Mouse (Mus musculus): Measurements from ENCODE around the gene Zfp13. TPM values are rescaled to one million over a fixed set of nuclear protein-coding genes. Genes with fewer than 3 reads are reported as not detected.
A peak's percentile ranks its signal among the peaks of the same experiment; 100 is the strongest.

The Zfp13 gene
- polyA plus RNA-seq, 1 experiment from 2014 or later = 8.9 TPM

- 1% methylated on average over 22 of the region's 22 CpGs for WGBS
- Histone ChIP-seq H3K9ac (ENCODE audit: low read length) (peak overlapping the region; percentile 82), H3K4me3 (ENCODE audit: control insufficient read depth in 1 of 2, insufficient read depth in 1 of 2, low read depth in 1 of 2, low read length in 2 of 2) (peak overlapping the region; percentile 72 to 82), H3K27me3 (ENCODE audit: control insufficient read depth, insufficient read depth, low read length) (no peaks in the 10 kb centered on the region), H3K27ac (replicated peaks in 1 of 2; ENCODE audit: control insufficient read depth in 1 of 2, insufficient read depth in 1 of 2, low read depth in 2 of 2, low read length in 2 of 2) (no peak overlapping the region), H3K4me1 (ENCODE audit: control insufficient read depth in 2 of 2, insufficient read depth in 2 of 2, low read length in 2 of 2) (peaks cover 3 to 13% of the 10 kb centered on the region in 2 experiments; a peak in 3 of 4 replicates), H3K9me3 (ENCODE audit: control insufficient read depth, low read length) (no peaks in the 10 kb centered on the region), H3K4me2 (ENCODE audit: low read length) (peak overlapping the region; percentile 85), H3K36me3 (ENCODE audit: control insufficient read depth, insufficient read depth, low read length) (peaks cover 13% of the 10 kb centered on the region)
- ATAC-seq (ENCODE audit: insufficient number of reproducible peaks, insufficient read depth, low FRiP score, low read depth) = peak; percentile 53
These were observed 13.4 kb downstream of the Zfp13 start for GRCm38 (mm10) chr17:23585721-23586491.

- Histone ChIP-seq H3K4me3 (ENCODE audit: control insufficient read depth in 1 of 2, insufficient read depth in 1 of 2, low read depth in 1 of 2, low read length in 2 of 2) (no peak overlapping the region; a peak in 1 of 4 replicates), H3K27me3 (ENCODE audit: control insufficient read depth, insufficient read depth, low read length) (no peaks in the 10 kb centered on the region), H3K4me2 (ENCODE audit: low read length) (peak overlapping the region; percentile 85), H3K36me3 (ENCODE audit: control insufficient read depth, insufficient read depth, low read length) (peaks cover 24% of the 10 kb centered on the region), H3K27ac (replicated peaks in 1 of 2; ENCODE audit: control insufficient read depth in 1 of 2, insufficient read depth in 1 of 2, low read depth in 2 of 2, low read length in 2 of 2) (no peak overlapping the region), H3K9ac (ENCODE audit: low read length) (no peak overlapping the region; the same call in 1 of the 2 replicates), H3K9me3 (ENCODE audit: control insufficient read depth, low read length) (no peaks in the 10 kb centered on the region), H3K4me1 (ENCODE audit: control insufficient read depth in 2 of 2, insufficient read depth in 2 of 2, low read length in 2 of 2) (peaks cover 3 to 13% of the 10 kb centered on the region in 2 experiments; a peak in 3 of 4 replicates)
- ATAC-seq (ENCODE audit: insufficient number of reproducible peaks, insufficient read depth, low FRiP score, low read depth) = no peak
- WGBS = 79% methylated on average over 8 of the region's 8 CpGs
These were observed 14.5 kb downstream of the Zfp13 start for GRCm38 (mm10) chr17:23584786-23585185.

- H3K4me2 ChIP-seq (ENCODE audit: low read length) = no peak overlapping the region
- no peak overlapping the region for H3K27ac ChIP-seq (replicated peaks in 1 of 2; ENCODE audit: control insufficient read depth in 1 of 2, insufficient read depth in 1 of 2, low read depth in 2 of 2, low read length in 2 of 2)
- WGBS = 93% methylated on average over 38 of the region's 38 CpGs
- peaks cover 71% of the 10 kb centered on the region for H3K36me3 ChIP-seq (ENCODE audit: control insufficient read depth, insufficient read depth, low read length)
- H3K9ac ChIP-seq (ENCODE audit: low read length) = no peak overlapping the region
- no peak overlapping the region for H3K4me3 ChIP-seq (ENCODE audit: control insufficient read depth in 1 of 2, insufficient read depth in 1 of 2, low read depth in 1 of 2, low read length in 2 of 2)
- 0 out of 2 replicates have a peak, but pooled peaks cover 13% of the 10 kb centered on the region for H3K9me3 ChIP-seq (ENCODE audit: control insufficient read depth, low read length)
- no peak for ATAC-seq (ENCODE audit: insufficient number of reproducible peaks, insufficient read depth, low FRiP score, low read depth)
- H3K4me1 ChIP-seq (ENCODE audit: control insufficient read depth in 2 of 2, insufficient read depth in 2 of 2, low read length in 2 of 2) = no peaks in the 10 kb centered on the region
- no peaks in the 10 kb centered on the region for H3K27me3 ChIP-seq (ENCODE audit: control insufficient read depth, insufficient read depth, low read length)
These were observed 23.2 kb downstream of the Zfp13 start for GRCm38 (mm10) chr17:23575951-23576552.

GRCm38 (mm10) chr17:23574130-23574529 is 25.2 kb downstream of the Zfp13 start:
- H3K36me3 ChIP-seq (ENCODE audit: control insufficient read depth, insufficient read depth, low read length) = peaks cover 51% of the 10 kb centered on the region
- no peak overlapping the region for H3K9ac ChIP-seq (ENCODE audit: low read length)
- ATAC-seq (ENCODE audit: insufficient number of reproducible peaks, insufficient read depth, low FRiP score, low read depth) = no peak
- no peak overlapping the region for H3K4me2 ChIP-seq (ENCODE audit: low read length)
- H3K4me1 ChIP-seq (ENCODE audit: control insufficient read depth in 2 of 2, insufficient read depth in 2 of 2, low read length in 2 of 2) = no peaks in the 10 kb centered on the region
- H3K9me3 ChIP-seq (ENCODE audit: control insufficient read depth, low read length) = 0 out of 2 replicates have a peak, but pooled peaks cover 13% of the 10 kb centered on the region
- H3K4me3 ChIP-seq (ENCODE audit: control insufficient read depth in 1 of 2, insufficient read depth in 1 of 2, low read depth in 1 of 2, low read length in 2 of 2) = no peak overlapping the region
- 83% methylated on average over 8 of the region's 8 CpGs for WGBS
- no peak overlapping the region for H3K27ac ChIP-seq (replicated peaks in 1 of 2; ENCODE audit: control insufficient read depth in 1 of 2, insufficient read depth in 1 of 2, low read depth in 2 of 2, low read length in 2 of 2)
- H3K27me3 ChIP-seq (ENCODE audit: control insufficient read depth, insufficient read depth, low read length) = no peaks in the 10 kb centered on the region

- no peak for ATAC-seq (ENCODE audit: insufficient number of reproducible peaks, insufficient read depth, low FRiP score, low read depth)
- 0 out of 2 replicates have a peak, but pooled peaks cover 13% of the 10 kb centered on the region for H3K9me3 ChIP-seq (ENCODE audit: control insufficient read depth, low read length)
- H3K9ac ChIP-seq (ENCODE audit: low read length) = no peak overlapping the region
- H3K36me3 ChIP-seq (ENCODE audit: control insufficient read depth, insufficient read depth, low read length) = peaks cover 34% of the 10 kb centered on the region
- H3K27ac ChIP-seq (replicated peaks in 1 of 2; ENCODE audit: control insufficient read depth in 1 of 2, insufficient read depth in 1 of 2, low read depth in 2 of 2, low read length in 2 of 2) = no peak overlapping the region
- no peak overlapping the region for H3K4me3 ChIP-seq (ENCODE audit: control insufficient read depth in 1 of 2, insufficient read depth in 1 of 2, low read depth in 1 of 2, low read length in 2 of 2)
- H3K27me3 ChIP-seq (ENCODE audit: control insufficient read depth, insufficient read depth, low read length) = no peaks in the 10 kb centered on the region
- 78% methylated on average over 6 of the region's 6 CpGs for WGBS
- no peak overlapping the region for H3K4me2 ChIP-seq (ENCODE audit: low read length)
- H3K4me1 ChIP-seq (ENCODE audit: control insufficient read depth in 2 of 2, insufficient read depth in 2 of 2, low read length in 2 of 2) = no peaks in the 10 kb centered on the region
These were observed 27.2 kb downstream of the Zfp13 start for GRCm38 (mm10) chr17:23572059-23572458.

GRCm38 (mm10) chr17:23571084-23571483 is 28.2 kb downstream of the Zfp13 start:
- 20% methylated on average over 5 of the region's 5 CpGs for whole genome bisulfite sequencing
- Histone ChIP-seq H3K9ac (ENCODE audit: low read length) (no peak overlapping the region), H3K27ac (replicated peaks in 1 of 2; ENCODE audit: control insufficient read depth in 1 of 2, insufficient read depth in 1 of 2, low read depth in 2 of 2, low read length in 2 of 2) (no peak overlapping the region), H3K4me1 (ENCODE audit: control insufficient read depth in 2 of 2, insufficient read depth in 2 of 2, low read length in 2 of 2) (no peaks in the 10 kb centered on the region), H3K27me3 (ENCODE audit: control insufficient read depth, insufficient read depth, low read length) (no peaks in the 10 kb centered on the region), H3K36me3 (ENCODE audit: control insufficient read depth, insufficient read depth, low read length) (peaks cover 25% of the 10 kb centered on the region), H3K4me3 (ENCODE audit: control insufficient read depth in 1 of 2, insufficient read depth in 1 of 2, low read depth in 1 of 2, low read length in 2 of 2) (no peak overlapping the region), H3K4me2 (ENCODE audit: low read length) (no peak overlapping the region), H3K9me3 (ENCODE audit: control insufficient read depth, low read length) (0 out of 2 replicates have a peak, but pooled peaks cover 6% of the 10 kb centered on the region)
- no peak for ATAC-seq (ENCODE audit: insufficient number of reproducible peaks, insufficient read depth, low FRiP score, low read depth)

GRCm38 (mm10) chr17:23570017-23570416 is 29.3 kb downstream of the Zfp13 start:
- peaks cover 0 to 4% of the 10 kb centered on the region in 2 experiments; a peak in 1 of 4 replicates for H3K4me1 ChIP-seq (ENCODE audit: control insufficient read depth in 2 of 2, insufficient read depth in 2 of 2, low read length in 2 of 2)

More at GRCm38 (mm10) chr17:23570017-23570416, 29.3 kb downstream of the Zfp13 start:
- 39% methylated on average over 6 of the region's 6 CpGs for WGBS
- ATAC-seq (ENCODE audit: insufficient number of reproducible peaks, insufficient read depth, low FRiP score, low read depth) = no peak
- H3K27ac ChIP-seq (replicated peaks in 1 of 2; ENCODE audit: control insufficient read depth in 1 of 2, insufficient read depth in 1 of 2, low read depth in 2 of 2, low read length in 2 of 2) = no peak overlapping the region
- H3K4me2 ChIP-seq (ENCODE audit: low read length) = no peak overlapping the region
- no peaks in the 10 kb centered on the region for H3K9me3 ChIP-seq (ENCODE audit: control insufficient read depth, low read length)
- H3K27me3 ChIP-seq (ENCODE audit: control insufficient read depth, insufficient read depth, low read length) = no peaks in the 10 kb centered on the region
- H3K36me3 ChIP-seq (ENCODE audit: control insufficient read depth, insufficient read depth, low read length) = peaks cover 14% of the 10 kb centered on the region
- H3K4me3 ChIP-seq (ENCODE audit: control insufficient read depth in 1 of 2, insufficient read depth in 1 of 2, low read depth in 1 of 2, low read length in 2 of 2) = no peak overlapping the region
- no peak overlapping the region for H3K9ac ChIP-seq (ENCODE audit: low read length)
